Mouse (Mus musculus): ENCODE measurements at regions not wholly inside any gene's neighbourhood (a gene's known extent, or its start where the extent isn't known, plus 50 kb on each side); places are given as distances from the start of the nearest gene placed in this dataset.

GRCm38 (mm10) chr10:97339866-97340706, 139.3 kb upstream of the Dcn start:
- POLR2A ChIA-PET, result no interaction called here
- CTCF ChIA-PET, result no interaction called here

- POLR2A ChIA-PET, result interaction anchor here in 1 of 4 experiments (1.0 kb wide), 1 partner anchor 728 kb away, joined by 3 read pairs; the partner anchor contains the start of gene Btg1
- CTCF ChIA-PET, result interaction anchor here in 1 of 4 experiments (1.0 to 1.4 kb wide), 2 partner anchors 359 to 1161 kb away, joined by 3 to 6 read pairs; no protein-coding TSS in a partner anchor
These were observed 134.1 kb upstream of the Dcn start for GRCm38 (mm10) chr10:97345347-97345746.

GRCm38 (mm10) chr10:97346949-97347348, 132.5 kb upstream of the Dcn start:
- CTCF ChIA-PET, result no interaction called here
- POLR2A ChIA-PET, result interaction anchor here in 1 of 4 experiments (0.6 kb wide), 1 partner anchor 11 kb away, joined by 6 read pairs; no protein-coding TSS in a partner anchor

GRCm38 (mm10) chr10:97368625-97369024, 110.8 kb upstream of the Dcn start:
- CTCF ChIA-PET, result no interaction called here
- POLR2A ChIA-PET, result no interaction called here

GRCm38 (mm10) chr10:97375824-97376223, 103.6 kb upstream of the Dcn start:
- ChIA-PET POLR2A (interaction anchor here in 2 of 4 experiments (0.6 to 0.7 kb wide), 3 partner anchors 160 to 337 kb away, joined by 3 to 7 read pairs (median 3); no protein-coding TSS in a partner anchor), CTCF (interaction anchor here (0.6 to 1.3 kb wide), 15 partner anchors 8 to 1345 kb away, joined by 3 to 7 read pairs (median 3); partner anchors contain the start of gene Ccer1 (in 1 of the 4))

- ChIA-PET CTCF (interaction anchor here (0.6 to 1.3 kb wide), 11 partner anchors 9 to 1345 kb away, joined by 3 to 7 read pairs (median 3); partner anchors contain the start of gene Ccer1 (in 1 of the 4)), POLR2A (interaction anchor here in 2 of 4 experiments (0.6 to 0.7 kb wide), 3 partner anchors 159 to 336 kb away, joined by 3 to 7 read pairs (median 3); no protein-coding TSS in a partner anchor)
These were observed 103.0 kb upstream of the Dcn start for GRCm38 (mm10) chr10:97376376-97376775.

- ChIA-PET POLR2A (no interaction called here), CTCF (no interaction called here)
These were observed 97.8 kb upstream of the Dcn start for GRCm38 (mm10) chr10:97381586-97381985.

- ChIA-PET POLR2A (no interaction called here), CTCF (no interaction called here)
These were observed 95.5 kb upstream of the Dcn start for GRCm38 (mm10) chr10:97383881-97384280.

- ChIA-PET CTCF (no interaction called here), POLR2A (no interaction called here)
These were observed 92.1 kb upstream of the Dcn start for GRCm38 (mm10) chr10:97387196-97387876.

GRCm38 (mm10) chr10:97389647-97390590, 89.5 kb upstream of the Dcn start:
- CTCF ChIA-PET, result no interaction called here
- POLR2A ChIA-PET, result no interaction called here

GRCm38 (mm10) chr10:97397062-97397771, 82.2 kb upstream of the Dcn start:
- ChIA-PET CTCF (no interaction called here), POLR2A (no interaction called here)

GRCm38 (mm10) chr10:97397896-97398295, 81.5 kb upstream of the Dcn start:
- ChIA-PET CTCF (no interaction called here), POLR2A (no interaction called here)

GRCm38 (mm10) chr10:97402524-97402923, 76.9 kb upstream of the Dcn start:
- ChIA-PET POLR2A (no interaction called here), CTCF (no interaction called here)

GRCm38 (mm10) chr10:97404076-97404787, 75.2 kb upstream of the Dcn start:
- CTCF ChIA-PET, result no interaction called here
- POLR2A ChIA-PET, result interaction anchor here in 1 of 4 experiments (0.6 kb wide), 1 partner anchor 19 kb away, joined by 3 read pairs; no protein-coding TSS in a partner anchor

- ChIA-PET CTCF (no interaction called here), POLR2A (interaction anchor here in 1 of 4 experiments (0.6 kb wide), 1 partner anchor 1943 kb away, joined by 5 read pairs; no protein-coding TSS in a partner anchor)
These were observed 70.2 kb upstream of the Dcn start for GRCm38 (mm10) chr10:97409181-97409581.

- CTCF ChIA-PET, result no interaction called here
- POLR2A ChIA-PET, result no interaction called here
These were observed 69.5 kb upstream of the Dcn start for GRCm38 (mm10) chr10:97409909-97410308.

GRCm38 (mm10) chr10:97422579-97422978, 56.8 kb upstream of the Dcn start:
- ChIA-PET CTCF (no interaction called here), POLR2A (no interaction called here)

Data from embryonic stem cell, embryonic (primary cell).